Mouse (Mus musculus) intestine, embryonic 16.5 days (tissue): ENCODE data around the gene Il10rb. TPM values are rescaled to one million over a fixed set of nuclear protein-coding genes. Genes with fewer than 3 reads are reported as not detected.

ENCODE experiments used
- ATAC-seq: fragments of 200-750 bp; cut with Nextera tagmentation; 2 replicates; pipeline ENCODE4 v1.8.0; 2017; ENCODE audit warnings: moderate TSS enrichment, moderate library complexity
- H3K27ac ChIP-seq: fragments of 300-500 bp; sonication (generic); 2 replicates; pipeline ENCODE4 v1.5.1; 2014; ENCODE audit warnings: mild to moderate bottlenecking, low read length
- H3K27me3 ChIP-seq: fragments of 300-500 bp; sonication (generic); replicated peaks from 2 replicates; pipeline ENCODE4 v1.6.1; 2014; ENCODE audit warnings: low read length, control low read depth, mixed read lengths; ENCODE audit not compliant: control insufficient read depth, insufficient read depth
- H3K36me3 ChIP-seq: fragments of 300-500 bp; sonication (generic); 2 replicates; pipeline ENCODE4 v1.6.1; 2014; ENCODE audit warnings: low read length, control low read depth; ENCODE audit not compliant: control insufficient read depth, insufficient read depth
- H3K4me1 ChIP-seq: fragments of 300-500 bp; sonication (generic); 2 replicates; pipeline ENCODE4 v1.6.1; 2014; ENCODE audit warnings: low read length, control low read depth, mixed read lengths; ENCODE audit not compliant: control insufficient read depth, insufficient read depth
- H3K4me2 ChIP-seq: fragments of 300-500 bp; sonication (generic); 2 replicates; pipeline ENCODE4 v1.6.1; 2014; ENCODE audit warnings: low read depth, low read length, control low read depth
- H3K4me3 ChIP-seq: fragments of 300-500 bp; sonication (generic); 2 replicates; pipeline ENCODE4 v1.5.1; 2014; ENCODE audit warnings: mild to moderate bottlenecking, low read length
- H3K9ac ChIP-seq: fragments of 300-500 bp; sonication (generic); 2 replicates; pipeline ENCODE4 v1.6.1; 2014; ENCODE audit warnings: low read depth, low read length
- H3K9me3 ChIP-seq: fragments of 300-500 bp; sonication (generic); 2 replicates; pipeline ENCODE4 v1.6.1; 2016; ENCODE audit warnings: low read length, control low read depth; ENCODE audit not compliant: control insufficient read depth
- WGBS: fragments of 180-500 bp; shearing (Covaris S2); extraction: QIAGEN DNeasy Blood & Tissue Kit; methylation state at CpG from one replicate; pipeline ENCODE4 v1.1.7; 2014; 5-methylcytosine and 5-hydroxymethylcytosine counted together
- polyA plus RNA-seq: library from polyadenylated mRNA; unstranded; fragments of >200 nt; fragmentation: Nextera tagmentation; extraction: Ambion mirVana; gene quantifications from 2 replicates; pipeline ENCODE4 v1.2.1, GENCODE M21; 2015

The Il10rb gene
- polyA plus RNA-seq, 1 experiment from 2014 or later: 103 TPM

- no peak overlapping the region for H3K27ac ChIP-seq
- no peaks in the 10 kb centered on the region for H3K4me1 ChIP-seq
- H3K36me3 ChIP-seq: peaks cover 6% of the 10 kb centered on the region
- H3K4me3 ChIP-seq: no peak overlapping the region
- H3K9me3 ChIP-seq: no peaks in the 10 kb centered on the region
- H3K27me3 ChIP-seq: no peaks in the 10 kb centered on the region
- WGBS: 69% methylated on average over 4 of the region's 4 CpGs
- no peak for ATAC-seq
- no peak overlapping the region for H3K4me2 ChIP-seq
- no peak overlapping the region for H3K9ac ChIP-seq
These were observed 11.0 kb upstream of the Il10rb start for GRCm38 (mm10) chr16:91394826-91395410.

- H3K9ac ChIP-seq: no peak overlapping the region
- no peaks in the 10 kb centered on the region for H3K4me1 ChIP-seq
- ATAC-seq: no peak
- H3K4me2 ChIP-seq: no peak overlapping the region
- H3K4me3 ChIP-seq: no peak overlapping the region
- peaks cover 6% of the 10 kb centered on the region for H3K36me3 ChIP-seq
- H3K27ac ChIP-seq: no peak overlapping the region
- no peaks in the 10 kb centered on the region for H3K27me3 ChIP-seq
- no peaks in the 10 kb centered on the region for H3K9me3 ChIP-seq
- WGBS: 56% methylated on average over 8 of the region's 8 CpGs
These were observed 10.2 kb upstream of the Il10rb start for GRCm38 (mm10) chr16:91395633-91396392.

- Histone ChIP-seq H3K9me3 (no peaks in the 10 kb centered on the region), H3K4me3 (no peak overlapping the region), H3K27me3 (no peaks in the 10 kb centered on the region), H3K4me1 (no peaks in the 10 kb centered on the region; the same call in 1 of the 2 replicates), H3K27ac (no peak overlapping the region), H3K36me3 (peaks cover 6% of the 10 kb centered on the region), H3K4me2 (no peak overlapping the region), H3K9ac (no peak overlapping the region)
- 75% methylated on average over 10 of the region's 10 CpGs for WGBS
- no peak for ATAC-seq
These were observed 9.0 kb upstream of the Il10rb start for GRCm38 (mm10) chr16:91396844-91397537.

- H3K4me3 ChIP-seq: no peak overlapping the region
- H3K9ac ChIP-seq: no peak overlapping the region
- H3K27ac ChIP-seq: no peak overlapping the region
- H3K4me2 ChIP-seq: no peak overlapping the region
- peaks cover under 1% of the 10 kb centered on the region; the same call in 1 of the 2 replicates for H3K36me3 ChIP-seq
- H3K9me3 ChIP-seq: no peaks in the 10 kb centered on the region
- H3K27me3 ChIP-seq: no peaks in the 10 kb centered on the region
- H3K4me1 ChIP-seq: no peaks in the 10 kb centered on the region; the same call in 1 of the 2 replicates
- 90% methylated on average over 12 of the region's 12 CpGs for WGBS
- ATAC-seq: no peak
These were observed 7.9 kb upstream of the Il10rb start for GRCm38 (mm10) chr16:91398030-91398429.

- WGBS: 91% methylated on average over 7 of the region's 7 CpGs
These were observed 7.0 kb upstream of the Il10rb start for GRCm38 (mm10) chr16:91398944-91399343.

GRCm38 (mm10) chr16:91401569-91402165 lies 4.3 kb upstream of the Il10rb start:
- Histone ChIP-seq H3K9ac (no peak overlapping the region), H3K4me1 (peaks cover 4% of the 10 kb centered on the region; the same call in 1 of the 2 replicates), H3K27me3 (no peaks in the 10 kb centered on the region), H3K4me2 (no peak overlapping the region), H3K9me3 (no peaks in the 10 kb centered on the region), H3K4me3 (no peak overlapping the region), H3K36me3 (no peaks in the 10 kb centered on the region), H3K27ac (no peak overlapping the region)
- ATAC-seq: no peak
- WGBS: 77% methylated on average over 6 of the region's 6 CpGs

More at GRCm38 (mm10) chr16:91398944-91399343, 7.0 kb upstream of the Il10rb start:
- Histone ChIP-seq H3K36me3 (no peaks in the 10 kb centered on the region), H3K4me2 (no peak overlapping the region), H3K9ac (no peak overlapping the region), H3K4me1 (no peaks in the 10 kb centered on the region; the same call in 1 of the 2 replicates), H3K4me3 (no peak overlapping the region), H3K27ac (no peak overlapping the region), H3K27me3 (no peaks in the 10 kb centered on the region), H3K9me3 (no peaks in the 10 kb centered on the region)
- ATAC-seq: no peak

- Histone ChIP-seq H3K4me2 (no peak overlapping the region), H3K4me3 (no peak overlapping the region), H3K4me1 (peaks cover 12% of the 10 kb centered on the region), H3K27ac (no peak overlapping the region), H3K9me3 (no peaks in the 10 kb centered on the region), H3K9ac (no peak overlapping the region), H3K27me3 (no peaks in the 10 kb centered on the region), H3K36me3 (no peaks in the 10 kb centered on the region)
- ATAC-seq: no peak
- 73% methylated on average over 9 of the region's 9 CpGs for WGBS
These were observed 2.2 kb upstream of the Il10rb start for GRCm38 (mm10) chr16:91403784-91404183.

GRCm38 (mm10) chr16:91404187-91404586 lies 1.8 kb upstream of the Il10rb start:
- H3K27ac ChIP-seq: no peak overlapping the region
- WGBS: 96% methylated on average over 8 of the region's 8 CpGs
- no peaks in the 10 kb centered on the region for H3K9me3 ChIP-seq
- no peak overlapping the region for H3K4me2 ChIP-seq
- H3K4me3 ChIP-seq: no peak overlapping the region
- no peaks in the 10 kb centered on the region for H3K27me3 ChIP-seq
- no peak overlapping the region for H3K9ac ChIP-seq
- no peak for ATAC-seq
- H3K4me1 ChIP-seq: peaks cover 16% of the 10 kb centered on the region
- H3K36me3 ChIP-seq: no peaks in the 10 kb centered on the region
